Mouse (Mus musculus): ENCODE measurements around the gene Tamm41. TPM values are rescaled to one million over a fixed set of nuclear protein-coding genes. Genes with fewer than 3 reads are reported as not detected.

The Tamm41 gene
- total and polyA plus RNA-seq, 2 experiments: 4.8 to 8.0 TPM

DNA sequence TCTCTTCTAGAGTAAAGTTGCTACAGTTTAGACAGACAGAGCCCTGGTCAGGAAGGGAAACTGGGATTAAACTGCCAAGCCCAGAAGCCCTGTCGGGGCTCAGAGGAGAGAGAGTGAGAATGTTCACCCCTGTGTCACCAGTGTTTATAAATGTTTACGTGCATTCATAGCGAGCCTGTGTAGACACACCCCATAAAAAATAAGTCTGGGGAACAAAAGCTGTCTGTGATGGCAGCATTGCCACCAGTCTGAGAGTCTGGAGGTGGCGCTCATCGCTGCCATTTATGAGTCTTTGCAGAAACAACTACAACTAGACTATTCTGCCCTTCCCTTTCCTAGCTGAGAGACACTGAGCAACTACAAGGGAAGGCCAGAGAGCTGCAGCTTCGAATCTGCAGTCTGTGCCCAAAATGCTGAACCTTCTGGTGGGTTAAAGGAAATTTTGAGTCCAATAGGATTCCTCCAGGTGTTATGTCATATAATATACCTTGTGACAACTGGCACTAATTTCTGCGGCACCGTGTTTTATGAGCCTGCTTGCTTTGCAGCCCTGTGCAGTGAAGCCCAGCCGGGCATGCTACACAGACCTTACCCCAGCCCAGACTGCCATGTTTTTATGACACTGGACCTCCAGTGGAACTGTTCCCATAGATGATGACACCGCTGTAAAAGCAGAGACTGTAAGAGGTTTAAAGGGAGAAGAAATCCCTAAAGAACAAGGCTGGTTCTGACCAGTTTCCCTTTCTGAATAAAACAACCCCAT is 79.2 kb downstream of the Tamm41 start:
- Histone ChIP-seq H3K27me3 (ENCODE audit: control insufficient read depth, insufficient read depth, low read length) (no peaks in the 10 kb centered on the region), H3K9ac (ENCODE audit: low read depth, low read length) (no peak overlapping the region), H3K27ac (replicated peaks; ENCODE audit: insufficient read depth, low read depth, low read length) (no peak overlapping the region), H3K4me1 (ENCODE audit: control insufficient read depth, insufficient read depth, low read length) (peaks cover 2% of the 10 kb centered on the region; the same call in 1 of the 2 replicates), H3K4me3 (ENCODE audit: insufficient read depth, low read depth, low read length) (no peak overlapping the region), H3K79me2 (ENCODE audit: control insufficient read depth, insufficient read depth, low read length) (peaks cover 40% of the 10 kb centered on the region; the same call in 1 of the 2 replicates), H3K36me3 (ENCODE audit: control insufficient read depth, insufficient read depth, low read length) (no peaks in the 10 kb centered on the region)
- DNase-seq (ENCODE audit: extremely low read depth, low read depth, low spot score): no peak
- WGBS: 86% methylated on average over 10 of the region's 10 CpGs
- TF ChIP-seq CTCF (IDR thresholded peaks at IDR 0.05; ENCODE audit: low read depth, low read length): no peak
- no peak for TF ChIP-seq POLR2A (IDR thresholded peaks at IDR 0.05; ENCODE audit: extremely low read depth, insufficient read depth, low read length)

DNA sequence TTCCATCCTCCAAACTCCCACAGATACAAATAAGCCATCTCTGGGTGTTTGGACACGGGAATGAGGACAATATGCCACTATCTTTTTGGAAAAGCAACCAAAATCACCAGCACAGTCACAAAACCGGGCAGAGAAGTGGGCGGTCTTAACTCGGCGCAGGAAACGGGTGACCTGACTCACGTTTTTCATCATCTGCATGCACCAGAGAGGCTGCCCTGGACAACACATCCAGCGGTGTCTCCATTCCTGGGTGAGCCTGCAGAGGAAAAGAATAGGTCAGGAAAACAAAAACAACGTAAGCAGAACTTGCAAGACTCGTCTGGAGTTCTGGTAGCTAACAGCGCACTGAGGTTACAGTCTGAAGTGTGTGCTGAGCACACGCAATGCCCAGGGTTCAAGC is 79.9 kb downstream of the Tamm41 start:
- H3K4me1 ChIP-seq (ENCODE audit: control insufficient read depth, insufficient read depth, low read length): peaks cover 6% of the 10 kb centered on the region

DNA sequence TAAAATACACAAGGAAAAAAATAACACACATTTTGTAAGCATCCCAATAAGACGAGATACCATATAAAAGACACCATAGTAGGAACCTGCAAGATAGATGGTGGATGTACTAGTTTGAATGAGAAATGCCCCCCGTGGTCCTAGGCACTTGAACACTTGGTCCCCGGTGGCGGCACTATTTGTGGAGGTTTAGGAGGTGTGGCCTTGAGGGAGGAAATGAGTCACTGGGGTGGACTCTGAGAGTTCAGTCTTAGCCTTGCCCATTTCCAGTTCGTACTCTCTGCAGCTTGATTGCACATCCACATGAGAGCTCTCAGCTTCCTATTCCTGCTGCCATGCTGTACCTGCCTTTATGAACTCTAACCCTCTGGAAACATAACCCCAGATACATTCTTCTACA is 83.2 kb downstream of the Tamm41 start:
- no peak for DNase-seq (ENCODE audit: extremely low read depth, low read depth, low spot score)
- TF ChIP-seq CTCF (IDR thresholded peaks at IDR 0.05; ENCODE audit: low read depth, low read length): no peak
- no peak for TF ChIP-seq POLR2A (IDR thresholded peaks at IDR 0.05; ENCODE audit: extremely low read depth, insufficient read depth, low read length)
- 77% methylated on average over 5 of the region's 5 CpGs for WGBS
- no peak overlapping the region for H3K4me3 ChIP-seq (ENCODE audit: insufficient read depth, low read depth, low read length)
- H3K79me2 ChIP-seq (ENCODE audit: control insufficient read depth, insufficient read depth, low read length): peaks cover 28% of the 10 kb centered on the region; the same call in 1 of the 2 replicates
- no peak overlapping the region for H3K9ac ChIP-seq (ENCODE audit: low read depth, low read length)
- H3K27me3 ChIP-seq (ENCODE audit: control insufficient read depth, insufficient read depth, low read length): no peaks in the 10 kb centered on the region
- peaks cover 6% of the 10 kb centered on the region for H3K4me1 ChIP-seq (ENCODE audit: control insufficient read depth, insufficient read depth, low read length)
- H3K27ac ChIP-seq (replicated peaks; ENCODE audit: insufficient read depth, low read depth, low read length): 0 out of 2 replicates have a peak overlapping the region, but pooled peaks have one; percentile 16
- H3K36me3 ChIP-seq (ENCODE audit: control insufficient read depth, insufficient read depth, low read length): no peaks in the 10 kb centered on the region

More for the DNA sequence above, 79.9 kb downstream of the Tamm41 start:
- WGBS: 81% methylated on average over 12 of the region's 12 CpGs
- Histone ChIP-seq H3K27me3 (ENCODE audit: control insufficient read depth, insufficient read depth, low read length) (no peaks in the 10 kb centered on the region), H3K4me3 (ENCODE audit: insufficient read depth, low read depth, low read length) (no peak overlapping the region), H3K79me2 (ENCODE audit: control insufficient read depth, insufficient read depth, low read length) (peaks cover 36% of the 10 kb centered on the region; the same call in 1 of the 2 replicates), H3K27ac (replicated peaks; ENCODE audit: insufficient read depth, low read depth, low read length) (no peak overlapping the region), H3K9ac (ENCODE audit: low read depth, low read length) (no peak overlapping the region), H3K36me3 (ENCODE audit: control insufficient read depth, insufficient read depth, low read length) (no peaks in the 10 kb centered on the region)
- TF ChIP-seq POLR2A (IDR thresholded peaks at IDR 0.05; ENCODE audit: extremely low read depth, insufficient read depth, low read length): no peak
- TF ChIP-seq CTCF (IDR thresholded peaks at IDR 0.05; ENCODE audit: low read depth, low read length): no peak
- DNase-seq (ENCODE audit: extremely low read depth, low read depth, low spot score): no peak

Other genes with a start within 250 kb of the Tamm41 start
- gene Vgll4, start 67.9 kb downstream of the Tamm41 start, total RNA-seq (2014; rRNA removed): 24.3 and 31.0 TPM in 2 replicates
- 32.1 and 44.5 TPM in 2 replicates for gene Vgll4, start 67.9 kb downstream of the Tamm41 start, polyA plus RNA-seq (2012; rRNA removed)
- 0.18 and 0.27 TPM in 2 replicates for gene Syn2, start 97.0 kb upstream of the Tamm41 start, total RNA-seq (2014; rRNA removed)
- gene Syn2, start 97.0 kb upstream of the Tamm41 start, polyA plus RNA-seq (2012; rRNA removed): 0.06 and 0.07 TPM in 2 replicates
- not detected in 2 replicates for gene Gm17482, start 189.5 kb upstream of the Tamm41 start, total RNA-seq (2014; rRNA removed)
- not detected in 2 replicates for gene Gm17482, start 189.5 kb upstream of the Tamm41 start, polyA plus RNA-seq (2012; rRNA removed)
- not detected in 2 replicates for gene Timp4, start 214.3 kb upstream of the Tamm41 start, total RNA-seq (2014; rRNA removed)
- gene Timp4, start 214.3 kb upstream of the Tamm41 start, polyA plus RNA-seq (2012; rRNA removed): not detected in 2 replicates